Mouse (Mus musculus) MEL (cell line): ENCODE data around the gene Tesc. TPM values are rescaled to one million over a fixed set of nuclear protein-coding genes. Genes with fewer than 3 reads are reported as not detected.

Experiments
- DNase-seq: peaks from one replicate; pipeline ENCODE4 v3.0.0; 2011; ENCODE audit warnings: low read depth, low spot score
- H3K27ac ChIP-seq: 2 replicates; pipeline ENCODE4 v1.5.1; 2012; ENCODE audit warnings: low read depth, mild to moderate bottlenecking, control low read depth, low read length, moderate library complexity; ENCODE audit not compliant: control insufficient read depth
- H3K27me3 ChIP-seq, 2 experiments: fragments of 150-350 bp in 1 of 2; sonication (generic) in 1 of 2; 2 replicates each; pipeline ENCODE4 v1.6.1; 2012; ENCODE audit warnings: low read length in 2 of 2, mild to moderate bottlenecking in 2 of 2, improper control_type of control experiment in 1 of 2, moderate library complexity in 1 of 2; ENCODE audit not compliant: insufficient read depth in 2 of 2, control insufficient read depth in 1 of 2
- H3K36me3 ChIP-seq, 2 experiments: 2 replicates each; pipeline ENCODE4 v1.6.1; 2012 to 2014; ENCODE audit warnings: low read length in 2 of 2, improper control_type of control experiment in 1 of 2, inconsistent platforms in 1 of 2, mild to moderate bottlenecking in 1 of 2; ENCODE audit not compliant: insufficient read depth in 2 of 2, control insufficient read depth in 1 of 2
- H3K4me1 ChIP-seq, 2 experiments: fragments of 150-350 bp in 1 of 2; sonication (generic) in 1 of 2; 2 replicates each; pipeline ENCODE4 v1.6.1; 2012; ENCODE audit warnings: low read length in 2 of 2, improper control_type of control experiment in 1 of 2, mild to moderate bottlenecking in 1 of 2; ENCODE audit not compliant: insufficient read depth in 2 of 2, control insufficient read depth in 1 of 2
- H3K4me3 ChIP-seq, 2 experiments: fragments of 150-350 bp in 1 of 2; sonication (generic) in 1 of 2; 2 replicates each; pipeline ENCODE4 v1.5.1; 2012; ENCODE audit warnings: low read depth in 2 of 2, low read length in 2 of 2, mild to moderate bottlenecking in 2 of 2, moderate library complexity in 2 of 2, control low read depth in 1 of 2, improper control_type of control experiment in 1 of 2; ENCODE audit not compliant: control insufficient read depth in 1 of 2, insufficient read depth in 1 of 2
- H3K79me2 ChIP-seq: 2 replicates; pipeline ENCODE4 v1.6.1; 2012; ENCODE audit warnings: mild to moderate bottlenecking, low read length, moderate library complexity; ENCODE audit not compliant: control insufficient read depth, poor library complexity, insufficient read depth
- H3K9ac ChIP-seq: 2 replicates; pipeline ENCODE4 v1.6.1; 2012; ENCODE audit warnings: low read depth, mild to moderate bottlenecking, control low read depth, low read length, moderate library complexity; ENCODE audit not compliant: control insufficient read depth, poor library complexity, severe bottlenecking
- H3K9me3 ChIP-seq: fragments of 150-350 bp; sonication (generic); replicated peaks from 2 replicates; pipeline ENCODE4 v1.6.1; 2012; ENCODE audit warnings: mild to moderate bottlenecking, low read length, improper control_type of control experiment, moderate library complexity; ENCODE audit not compliant: insufficient read depth
- BHLHE40 ChIP-seq: IDR thresholded peaks from 2 replicates; pipeline ENCODE4 v1.6.1; 2012; ENCODE audit warnings: low read depth, mild to moderate bottlenecking, inconsistent platforms, low read length, improper control_type of control experiment, borderline replicate concordance
- CHD1 ChIP-seq: IDR thresholded peaks from 2 replicates; pipeline ENCODE4 v1.6.1; 2012; ENCODE audit warnings: low read depth, mild to moderate bottlenecking, inconsistent platforms, low read length, improper control_type of control experiment
- E2F4 ChIP-seq: IDR thresholded peaks from 2 replicates; pipeline ENCODE4 v1.6.1; 2011; ENCODE audit warnings: low read depth, low read length, improper control_type of control experiment, borderline replicate concordance
- ELF1 ChIP-seq: IDR thresholded peaks from 2 replicates; pipeline ENCODE4 v1.6.1; 2014; ENCODE audit warnings: low read depth, mild to moderate bottlenecking, inconsistent platforms, low read length, improper control_type of control experiment, moderate library complexity
- EP300 ChIP-seq, 2 experiments: IDR thresholded peaks; 2 replicates each; pipeline ENCODE4 v1.6.1; 2011; ENCODE audit warnings: improper control_type of control experiment in 2 of 2, low read length in 2 of 2, low read depth in 1 of 2, mild to moderate bottlenecking in 1 of 2
- ETS1 ChIP-seq: IDR thresholded peaks from 2 replicates; pipeline ENCODE4 v1.6.1; 2012; ENCODE audit warnings: low read depth, mild to moderate bottlenecking, inconsistent platforms, low read length, improper control_type of control experiment, moderate library complexity
- GABPA ChIP-seq: IDR thresholded peaks from 2 replicates; pipeline ENCODE4 v1.6.1; 2012; ENCODE audit warnings: low read depth, mild to moderate bottlenecking, inconsistent platforms, low read length, improper control_type of control experiment, moderate library complexity
- HCFC1 ChIP-seq: IDR thresholded peaks from 2 replicates; pipeline ENCODE4 v1.6.1; 2012; ENCODE audit warnings: low read depth, mild to moderate bottlenecking, inconsistent platforms, low read length, improper control_type of control experiment, moderate library complexity
- KAT2A ChIP-seq: conservative IDR thresholded peaks from 2 replicates; pipeline ENCODE4 v1.6.1; 2012; ENCODE audit warnings: low read depth, low read length, improper control_type of control experiment, inconsistent platforms
- MAFK ChIP-seq: IDR thresholded peaks from 2 replicates; pipeline ENCODE4 v1.6.1; 2011; ENCODE audit warnings: low read depth, mild to moderate bottlenecking, low read length, improper control_type of control experiment, borderline replicate concordance
- MAX ChIP-seq: IDR thresholded peaks from 2 replicates; pipeline ENCODE4 v1.6.1; 2011; ENCODE audit warnings: low read length, improper control_type of control experiment
- MAZ ChIP-seq: IDR thresholded peaks from 2 replicates; pipeline ENCODE4 v1.6.1; 2012; ENCODE audit warnings: low read depth, mild to moderate bottlenecking, inconsistent platforms, low read length, improper control_type of control experiment
- MEF2A ChIP-seq: IDR thresholded peaks from 2 replicates; pipeline ENCODE4 v1.6.1; 2014; ENCODE audit warnings: low read depth, mild to moderate bottlenecking, inconsistent platforms, low read length, improper control_type of control experiment; ENCODE audit not compliant: poor library complexity, insufficient replicate concordance, severe bottlenecking; ENCODE audit errors: extremely low read depth
- MYB ChIP-seq: IDR thresholded peaks from 2 replicates; pipeline ENCODE4 v1.6.1; 2011; ENCODE audit warnings: mild to moderate bottlenecking, low read depth, low read length, improper control_type of control experiment
- MYC ChIP-seq: IDR thresholded peaks from 2 replicates; pipeline ENCODE4 v1.6.1; 2011; ENCODE audit warnings: low read depth, mild to moderate bottlenecking, low read length, improper control_type of control experiment, moderate library complexity
- NELFE ChIP-seq: IDR thresholded peaks from 2 replicates; pipeline ENCODE4 v1.6.1; 2011; ENCODE audit warnings: low read depth, low read length, improper control_type of control experiment
- NRF1 ChIP-seq: IDR thresholded peaks from 2 replicates; pipeline ENCODE4 v1.6.1; 2014; ENCODE audit warnings: low read depth, mild to moderate bottlenecking, inconsistent platforms, low read length, improper control_type of control experiment, moderate library complexity; ENCODE audit not compliant: poor library complexity, insufficient read depth, severe bottlenecking
- POLR2A ChIP-seq, 2 experiments: IDR thresholded peaks; 2 replicates each; pipeline ENCODE4 v1.6.1; 2011 to 2012; ENCODE audit warnings: low read length in 2 of 2, mild to moderate bottlenecking in 2 of 2, control low read depth in 1 of 2, improper control_type of control experiment in 1 of 2, low read depth in 1 of 2, moderate library complexity in 1 of 2; ENCODE audit not compliant: control insufficient read depth in 1 of 2, insufficient read depth in 1 of 2, poor library complexity in 1 of 2
- POLR2AphosphoS2 ChIP-seq: IDR thresholded peaks from 2 replicates; pipeline ENCODE4 v1.6.1; 2011; ENCODE audit warnings: low read length, improper control_type of control experiment
- POLR2AphosphoS5 ChIP-seq: IDR thresholded peaks from 2 replicates; pipeline ENCODE4 v1.6.1; 2012; ENCODE audit warnings: low read depth, borderline replicate concordance, mild to moderate bottlenecking, inconsistent platforms, low read length, moderate library complexity, mixed read lengths
- RCOR1 ChIP-seq: IDR thresholded peaks from 2 replicates; pipeline ENCODE4 v1.6.1; 2012; ENCODE audit warnings: low read depth, mild to moderate bottlenecking, inconsistent platforms, low read length, improper control_type of control experiment
- SMC3 ChIP-seq: IDR thresholded peaks from 2 replicates; pipeline ENCODE4 v1.6.1; 2011; ENCODE audit warnings: low read depth, low read length, improper control_type of control experiment
- TAL1 ChIP-seq: IDR thresholded peaks from 2 replicates; pipeline ENCODE4 v1.6.1; 2012; ENCODE audit warnings: mild to moderate bottlenecking, inconsistent platforms, low read length, moderate library complexity, mixed read lengths
- TBP ChIP-seq: IDR thresholded peaks from 2 replicates; pipeline ENCODE4 v1.8.0; 2011; ENCODE audit warnings: low read depth, low read length, improper control_type of control experiment
- TCF12 ChIP-seq: IDR thresholded peaks from 2 replicates; pipeline ENCODE4 v1.6.1; 2014; ENCODE audit warnings: low read depth, mild to moderate bottlenecking, inconsistent platforms, low read length, improper control_type of control experiment, moderate library complexity
- UBTF ChIP-seq: IDR thresholded peaks from 2 replicates; pipeline ENCODE4 v1.6.1; 2012; ENCODE audit warnings: low read depth, mild to moderate bottlenecking, inconsistent platforms, low read length, improper control_type of control experiment, moderate library complexity, borderline replicate concordance; ENCODE audit not compliant: insufficient read depth
- ZC3H11A ChIP-seq: IDR thresholded peaks from 2 replicates; pipeline ENCODE4 v1.6.1; 2012; ENCODE audit warnings: low read depth, mild to moderate bottlenecking, inconsistent platforms, low read length, improper control_type of control experiment
- ZKSCAN1 ChIP-seq: IDR thresholded peaks from 2 replicates; pipeline ENCODE4 v1.6.1; 2012; ENCODE audit warnings: low read depth, mild to moderate bottlenecking, inconsistent platforms, low read length, improper control_type of control experiment, moderate library complexity
- ZNF384 ChIP-seq: IDR thresholded peaks from 2 replicates; pipeline ENCODE4 v1.6.1; 2012; ENCODE audit warnings: low read depth, mild to moderate bottlenecking, inconsistent platforms, low read length, improper control_type of control experiment
- polyA plus RNA-seq, 2 experiments: library from polyadenylated mRNA; stranded (reverse) in 1 of 2; unstranded in 1 of 2; fragments of >175 nt in 1 of 2; fragments of >200 nt in 1 of 2; gene quantifications; 2 replicates each; pipeline versions ENCODE4 v1.2.1 to v1.2.4; 2012; ENCODE audit warnings: low replicate concordance in 2 of 2, low read depth in 1 of 2; ENCODE audit not compliant: insufficient read length in 2 of 2, insufficient read depth in 1 of 2, missing spikeins in 1 of 2
- total RNA-seq: library from RNA; depleted of rRNA; stranded (reverse); fragments of 300-350 nt; gene quantifications from 2 replicates; pipeline ENCODE4 v1.2.3, GENCODE M21; 2012

Tesc gene
- total and polyA plus RNA-seq, 3 experiments: 0.07 TPM; not detected in 2

DNA sequence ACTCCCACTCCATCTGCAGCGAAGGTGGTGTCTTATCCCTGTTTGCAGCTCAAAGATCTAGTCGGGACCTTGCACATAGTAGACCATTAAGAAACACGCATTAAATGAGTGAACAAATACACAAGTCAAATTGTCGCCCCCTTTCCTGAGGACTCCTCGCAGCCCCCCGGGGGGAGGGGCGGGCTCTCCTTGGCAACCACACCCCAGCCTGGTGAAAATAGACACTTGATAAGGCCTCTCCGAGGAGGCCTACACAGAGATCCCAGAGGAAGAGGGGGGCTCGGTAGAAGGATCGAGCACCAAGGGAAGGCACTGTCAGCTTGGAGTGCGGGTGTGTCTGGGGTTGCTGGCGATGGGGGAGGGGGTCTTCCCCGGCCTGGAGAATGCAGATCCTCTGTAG is 1.2 kb upstream of the Tesc start:
- TF ChIP-seq POLR2AphosphoS2 (no peak), SMC3 (no peak), MAX (no peak), ETS1 (no peak), ZC3H11A (no peak), GABPA (no peak), POLR2A (IDR thresholded peaks at IDR 0.05; ENCODE audit: control insufficient read depth in 1 of 2, insufficient read depth in 1 of 2, low read depth in 1 of 2, low read length in 2 of 2, poor library complexity in 1 of 2) (no peak), E2F4 (no peak), CHD1 (no peak), MAFK (no peak), KAT2A (no peak), BHLHE40 (no peak), POLR2AphosphoS5 (no peak), MYB (no peak), TAL1 (no peak), MAZ (no peak), ZKSCAN1 (no peak), TCF12 (no peak), HCFC1 (no peak)
- Histone ChIP-seq H3K4me1 (no peaks in the 10 kb centered on the region), H3K27ac (no peak overlapping the region), H3K27me3 (no peaks in the 10 kb centered on the region), H3K36me3 (no peaks in the 10 kb centered on the region), H3K4me3 (no peak overlapping the region), H3K79me2 (no peaks in the 10 kb centered on the region), H3K9ac (no peak overlapping the region), H3K9me3 (no peaks in the 10 kb centered on the region)
- DNase-seq: no peak

DNA sequence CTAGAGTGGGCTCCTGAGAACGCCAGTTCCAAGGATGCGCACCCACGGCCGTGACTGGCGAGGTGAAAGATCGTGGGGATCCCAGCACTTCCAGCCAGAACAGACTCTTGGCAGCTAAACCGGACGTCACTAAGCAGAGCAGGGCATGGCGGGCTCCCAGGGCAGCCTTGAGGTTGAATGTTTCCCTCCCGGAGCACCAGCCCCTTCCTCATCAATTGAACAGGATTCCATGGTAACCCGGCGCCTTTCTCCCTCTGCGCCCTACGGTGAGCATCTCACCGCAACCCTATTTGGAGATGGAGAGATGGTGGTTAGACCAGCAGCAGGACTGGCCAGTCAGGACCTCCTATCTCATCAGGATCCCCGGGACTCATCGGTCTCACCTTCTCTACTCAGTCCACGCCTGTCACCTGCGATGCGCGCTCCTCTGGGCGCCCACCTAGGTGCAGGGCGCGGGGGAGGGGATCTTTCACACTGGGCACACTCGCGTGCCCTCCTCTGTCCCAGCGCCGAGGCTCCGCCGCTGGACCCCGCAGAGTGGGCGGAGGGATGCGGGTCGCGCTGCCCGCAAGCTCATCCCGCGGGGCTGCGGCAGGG is 344 bp upstream of the Tesc start:
- no peaks in the 10 kb centered on the region for H3K4me1 ChIP-seq
- no peaks in the 10 kb centered on the region for H3K79me2 ChIP-seq
- no peak overlapping the region for H3K9ac ChIP-seq
- DNase-seq: no peak
- H3K36me3 ChIP-seq: no peaks in the 10 kb centered on the region
- H3K9me3 ChIP-seq: no peaks in the 10 kb centered on the region
- H3K27ac ChIP-seq: no peak overlapping the region
- no peaks in the 10 kb centered on the region for H3K27me3 ChIP-seq
- TF ChIP-seq POLR2AphosphoS5: no peak
- no peak for TF ChIP-seq ELF1
- TF ChIP-seq NELFE: no peak
- TF ChIP-seq BHLHE40: no peak
- TF ChIP-seq RCOR1: no peak
- no peak for TF ChIP-seq TBP
- no peak for TF ChIP-seq HCFC1
- TF ChIP-seq TAL1: no peak
- no peak for TF ChIP-seq MYC
- no peak for TF ChIP-seq TCF12
- TF ChIP-seq UBTF: no peak
- TF ChIP-seq MYB: no peak
- no peak for TF ChIP-seq SMC3
- no peak for TF ChIP-seq EP300 (IDR thresholded peaks at IDR 0.05; ENCODE audit: low read depth in 1 of 2, low read length in 2 of 2)
- no peak for TF ChIP-seq NRF1
- TF ChIP-seq ZNF384: no peak
- TF ChIP-seq MEF2A: no peak
- H3K4me3 ChIP-seq: no peak overlapping the region
